Mouse (Mus musculus): ENCODE data around the gene Zc3h15. TPM values are rescaled to one million over a fixed set of nuclear protein-coding genes. Genes with fewer than 3 reads are reported as not detected.

Gene Zc3h15
- polyA plus RNA-seq, 1 experiment from 2014 or later, result 59.1 TPM

GRCm38 (mm10) chr2:83669988-83670387 lies 25.8 kb downstream of the Zc3h15 start:
- DNase-seq, result no peak
- ATAC-seq, result no peak
- H3K4me3 ChIP-seq (ENCODE audit: low read depth, low read length), result no peak overlapping the region
- H3K4me2 ChIP-seq (ENCODE audit: low read depth, low read length), result no peak overlapping the region
- TF ChIP-seq EP300 (IDR thresholded peaks at IDR 0.05; ENCODE audit: low read depth) (no peak), CTCF (IDR thresholded peaks at IDR 0.05; ENCODE audit: low read depth) (peak; percentile 40)
- H3K27ac ChIP-seq (ENCODE audit: low read depth), result no peak overlapping the region
- H3K9ac ChIP-seq (replicated peaks), result no peak overlapping the region
- no peaks in the 10 kb centered on the region for H3K9me3 ChIP-seq (ENCODE audit: low read length)
- no peaks in the 10 kb centered on the region for H3K4me1 ChIP-seq (ENCODE audit: insufficient read depth)
- H3K36me3 ChIP-seq (replicated peaks; ENCODE audit: insufficient read depth, low read length), result peaks cover 10% of the 10 kb centered on the region; the same call in 1 of the 2 replicates
- 80% methylated on average over 5 of the region's 5 CpGs for WGBS (ENCODE audit: insufficient replicate concordance)
- no peaks in the 10 kb centered on the region for H3K27me3 ChIP-seq (ENCODE audit: insufficient read depth, low read length)

- Histone ChIP-seq H3K27ac (ENCODE audit: low read depth) (no peak overlapping the region), H3K4me3 (ENCODE audit: low read depth, low read length) (no peak overlapping the region), H3K27me3 (ENCODE audit: insufficient read depth, low read length) (no peaks in the 10 kb centered on the region), H3K36me3 (replicated peaks; ENCODE audit: insufficient read depth, low read length) (peaks cover 10% of the 10 kb centered on the region; the same call in 1 of the 2 replicates), H3K9me3 (ENCODE audit: low read length) (no peaks in the 10 kb centered on the region), H3K4me2 (ENCODE audit: low read depth, low read length) (no peak overlapping the region), H3K9ac (replicated peaks) (no peak overlapping the region), H3K4me1 (ENCODE audit: insufficient read depth) (no peaks in the 10 kb centered on the region)
- ATAC-seq, result no peak
- DNase-seq, result no peak
- WGBS (ENCODE audit: insufficient replicate concordance), result 75% methylated on average over 2 of the region's 2 CpGs
- TF ChIP-seq EP300 (IDR thresholded peaks at IDR 0.05; ENCODE audit: low read depth) (no peak), CTCF (IDR thresholded peaks at IDR 0.05; ENCODE audit: low read depth) (no peak)
Observed at GRCm38 (mm10) chr2:83671843-83672242, 27.6 kb downstream of the Zc3h15 start.

- no peak for DNase-seq
- 59% methylated on average over 7 of the region's 7 CpGs for WGBS (ENCODE audit: insufficient replicate concordance)
Observed at GRCm38 (mm10) chr2:83673067-83673466, 28.8 kb downstream of the Zc3h15 start.

GRCm38 (mm10) chr2:83673843-83674242 lies 29.6 kb downstream of the Zc3h15 start:
- 78% methylated on average over 2 of the region's 2 CpGs for WGBS (ENCODE audit: insufficient replicate concordance)
- no peak overlapping the region for H3K4me2 ChIP-seq (ENCODE audit: low read depth, low read length)
- DNase-seq (no peak), ATAC-seq (no peak)
- no peaks in the 10 kb centered on the region for H3K4me1 ChIP-seq (ENCODE audit: insufficient read depth)
- H3K9ac ChIP-seq (replicated peaks), result no peak overlapping the region
- no peaks in the 10 kb centered on the region for H3K9me3 ChIP-seq (ENCODE audit: low read length)
- no peak for TF ChIP-seq CTCF (IDR thresholded peaks at IDR 0.05; ENCODE audit: low read depth)
- TF ChIP-seq EP300 (IDR thresholded peaks at IDR 0.05; ENCODE audit: low read depth), result no peak
- H3K36me3 ChIP-seq (replicated peaks; ENCODE audit: insufficient read depth, low read length), result peaks cover 5% of the 10 kb centered on the region; the same call in 1 of the 2 replicates
- H3K4me3 ChIP-seq (ENCODE audit: low read depth, low read length), result no peak overlapping the region
- H3K27me3 ChIP-seq (ENCODE audit: insufficient read depth, low read length), result no peaks in the 10 kb centered on the region
- no peak overlapping the region; the same call in 1 of the 2 replicates for H3K27ac ChIP-seq (ENCODE audit: low read depth)

More at GRCm38 (mm10) chr2:83673067-83673466, 28.8 kb downstream of the Zc3h15 start:
- peak; percentile 83 for ATAC-seq
- Histone ChIP-seq H3K27me3 (ENCODE audit: insufficient read depth, low read length) (no peaks in the 10 kb centered on the region), H3K36me3 (replicated peaks; ENCODE audit: insufficient read depth, low read length) (peaks cover 5% of the 10 kb centered on the region; the same call in 1 of the 2 replicates), H3K4me1 (ENCODE audit: insufficient read depth) (no peaks in the 10 kb centered on the region), H3K4me3 (ENCODE audit: low read depth, low read length) (no peak overlapping the region), H3K9ac (replicated peaks) (no peak overlapping the region), H3K27ac (ENCODE audit: low read depth) (peak overlapping the region; percentile 18; the same call in 1 of the 2 replicates), H3K4me2 (ENCODE audit: low read depth, low read length) (no peak overlapping the region), H3K9me3 (ENCODE audit: low read length) (no peaks in the 10 kb centered on the region)
- TF ChIP-seq EP300 (IDR thresholded peaks at IDR 0.05; ENCODE audit: low read depth) (no peak), CTCF (IDR thresholded peaks at IDR 0.05; ENCODE audit: low read depth) (no peak)

- TF ChIP-seq EP300 (IDR thresholded peaks at IDR 0.05; ENCODE audit: low read depth) (no peak), CTCF (IDR thresholded peaks at IDR 0.05; ENCODE audit: low read depth) (no peak)
- Histone ChIP-seq H3K36me3 (replicated peaks; ENCODE audit: insufficient read depth, low read length) (peaks cover 5% of the 10 kb centered on the region; the same call in 1 of the 2 replicates), H3K4me1 (ENCODE audit: insufficient read depth) (no peaks in the 10 kb centered on the region), H3K9ac (replicated peaks) (no peak overlapping the region), H3K27me3 (ENCODE audit: insufficient read depth, low read length) (no peaks in the 10 kb centered on the region), H3K27ac (ENCODE audit: low read depth) (no peak overlapping the region), H3K4me3 (ENCODE audit: low read depth, low read length) (no peak overlapping the region), H3K9me3 (ENCODE audit: low read length) (no peaks in the 10 kb centered on the region), H3K4me2 (ENCODE audit: low read depth, low read length) (no peak overlapping the region)
- no peak for ATAC-seq
- no peak for DNase-seq
- WGBS (ENCODE audit: insufficient replicate concordance), result 81% methylated on average over 7 of the region's 7 CpGs
Observed at GRCm38 (mm10) chr2:83674421-83674820, 30.2 kb downstream of the Zc3h15 start.

GRCm38 (mm10) chr2:83674896-83675295 lies 30.7 kb downstream of the Zc3h15 start:
- Histone ChIP-seq H3K9ac (replicated peaks) (no peak overlapping the region), H3K9me3 (ENCODE audit: low read length) (no peaks in the 10 kb centered on the region), H3K27ac (ENCODE audit: low read depth) (no peak overlapping the region), H3K4me3 (ENCODE audit: low read depth, low read length) (no peak overlapping the region), H3K36me3 (replicated peaks; ENCODE audit: insufficient read depth, low read length) (peaks cover 5% of the 10 kb centered on the region; the same call in 1 of the 2 replicates), H3K4me2 (ENCODE audit: low read depth, low read length) (no peak overlapping the region), H3K4me1 (ENCODE audit: insufficient read depth) (no peaks in the 10 kb centered on the region), H3K27me3 (ENCODE audit: insufficient read depth, low read length) (no peaks in the 10 kb centered on the region)
- ATAC-seq, result no peak
- no peak for DNase-seq
- 83% methylated on average over 9 of the region's 9 CpGs for WGBS (ENCODE audit: insufficient replicate concordance)
- TF ChIP-seq EP300 (IDR thresholded peaks at IDR 0.05; ENCODE audit: low read depth) (no peak), CTCF (IDR thresholded peaks at IDR 0.05; ENCODE audit: low read depth) (no peak)

Data from liver, postnatal 0 days (tissue).